Mouse (Mus musculus) midbrain, embryonic 11.5 days (tissue): Measurements from ENCODE around the gene Rhbdl2. TPM values are rescaled to one million over a fixed set of nuclear protein-coding genes. Genes with fewer than 3 reads are reported as not detected.

Source experiments
- ATAC-seq: fragments of 200-750 bp; cut with Nextera tagmentation; 2 replicates; pipeline ENCODE4 v1.8.0; 2017; ENCODE audit warnings: moderate TSS enrichment, moderate library complexity; ENCODE audit not compliant: low FRiP score
- DNase-seq: peaks from one replicate; pipeline ENCODE4 v3.0.0; 2015; ENCODE audit warnings: low spot score; ENCODE audit errors: missing footprints
- H3K27ac ChIP-seq: fragments of 300-500 bp; sonication (generic); 2 replicates; pipeline ENCODE4 v1.5.1; 2014; ENCODE audit warnings: low read depth, low read length
- H3K27me3 ChIP-seq: fragments of 300-500 bp; sonication (generic); 2 replicates; pipeline ENCODE4 v1.6.1; 2014; ENCODE audit warnings: mild to moderate bottlenecking, low read length, moderate library complexity, mixed read lengths; ENCODE audit not compliant: control insufficient read depth, insufficient read depth
- H3K36me3 ChIP-seq: fragments of 300-500 bp; sonication (generic); 2 replicates; pipeline ENCODE4 v1.6.1; 2014; ENCODE audit warnings: mild to moderate bottlenecking, low read length, moderate library complexity, mixed read lengths; ENCODE audit not compliant: control insufficient read depth, insufficient read depth
- H3K4me1 ChIP-seq: fragments of 300-500 bp; sonication (generic); 2 replicates; pipeline ENCODE4 v1.6.1; 2014; ENCODE audit warnings: low read length; ENCODE audit not compliant: control insufficient read depth, insufficient read depth
- H3K4me2 ChIP-seq: fragments of 300-500 bp; sonication (generic); 2 replicates; pipeline ENCODE4 v1.6.1; 2014; ENCODE audit warnings: mild to moderate bottlenecking, moderate library complexity
- H3K4me3 ChIP-seq: fragments of 300-500 bp; sonication (generic); 2 replicates; pipeline ENCODE4 v1.5.1; 2014; ENCODE audit warnings: low read depth, low read length
- H3K9ac ChIP-seq: fragments of 300-500 bp; sonication (generic); 2 replicates; pipeline ENCODE4 v1.6.1; 2014; ENCODE audit warnings: low read length
- H3K9me3 ChIP-seq: fragments of 300-500 bp; sonication (generic); 2 replicates; pipeline ENCODE4 v1.6.1; 2016; ENCODE audit warnings: low read length; ENCODE audit not compliant: control insufficient read depth
- WGBS: fragments of 180-500 bp; shearing (Covaris S2); extraction: QIAGEN DNeasy Blood & Tissue Kit; methylation state at CpG from one replicate; pipeline ENCODE4 v1.1.7; 2014; 5-methylcytosine and 5-hydroxymethylcytosine counted together
- polyA plus RNA-seq: library from polyadenylated mRNA; unstranded; fragments of >200 nt; fragmentation: Nextera tagmentation; extraction: Ambion mirVana; gene quantifications from 2 replicates; pipeline ENCODE4 v1.2.1, GENCODE M21; 2014

Gene Rhbdl2
- polyA plus RNA-seq, 1 experiment from 2014 or later = 0.30 TPM

DNA sequence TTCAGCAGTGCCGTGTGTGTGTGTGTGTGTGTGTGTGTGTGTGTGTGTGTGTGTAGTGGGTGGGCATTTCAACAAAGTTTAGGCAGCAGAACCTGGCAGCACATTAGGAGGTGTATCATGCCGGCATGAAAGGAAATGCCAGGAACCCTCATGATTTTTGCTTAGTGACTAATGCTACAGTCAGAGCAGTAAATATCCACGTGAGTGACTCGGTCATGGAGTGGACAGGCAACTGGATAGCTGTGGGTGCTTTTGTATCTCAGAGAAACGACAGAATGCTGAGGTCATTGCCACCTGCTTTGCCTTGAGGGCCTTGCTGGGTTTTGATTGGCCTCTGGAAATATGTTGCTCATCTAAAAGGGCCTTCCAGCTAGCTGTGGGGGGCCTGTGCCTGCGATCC lies 16.0 kb downstream of the Rhbdl2 start:
- no peaks in the 10 kb centered on the region for H3K4me1 ChIP-seq
- ATAC-seq = no peak
- 80% methylated on average over 6 of the region's 6 CpGs for WGBS
- no peak overlapping the region for H3K9ac ChIP-seq
- no peak overlapping the region for H3K4me3 ChIP-seq
- no peaks in the 10 kb centered on the region for H3K27me3 ChIP-seq
- no peaks in the 10 kb centered on the region for H3K36me3 ChIP-seq
- no peak overlapping the region for H3K4me2 ChIP-seq
- no peaks in the 10 kb centered on the region for H3K9me3 ChIP-seq
- DNase-seq = no peak
- no peak overlapping the region for H3K27ac ChIP-seq

DNA sequence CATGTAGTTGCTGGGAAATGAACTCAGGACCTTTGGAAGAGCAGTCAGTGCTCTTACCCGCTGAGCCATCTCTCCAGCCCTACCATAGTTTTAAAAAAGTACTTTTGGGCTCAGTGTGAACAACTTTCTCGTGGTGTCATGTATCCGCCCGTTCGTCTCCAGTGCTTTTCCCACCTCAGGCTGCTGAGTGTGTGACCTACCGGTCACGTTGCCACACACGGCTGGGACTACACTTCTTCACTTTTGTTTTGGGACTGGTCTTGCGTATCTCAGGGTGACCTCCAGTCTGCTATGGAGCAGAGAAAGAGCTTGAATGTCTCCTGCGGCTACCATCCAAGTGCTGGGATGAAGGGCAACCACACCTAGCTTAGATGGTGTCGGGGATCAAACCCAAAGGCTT lies 20.6 kb downstream of the Rhbdl2 start:
- no peak for ATAC-seq
- H3K9me3 ChIP-seq = no peaks in the 10 kb centered on the region
- no peaks in the 10 kb centered on the region for H3K4me1 ChIP-seq

GRCm38 (mm10) chr4:123810475-123811295 lies 23.0 kb downstream of the Rhbdl2 start:
- Histone ChIP-seq H3K4me3 (no peak overlapping the region), H3K36me3 (no peaks in the 10 kb centered on the region), H3K27me3 (no peaks in the 10 kb centered on the region), H3K27ac (no peak overlapping the region), H3K9ac (no peak overlapping the region), H3K4me1 (no peaks in the 10 kb centered on the region), H3K4me2 (no peak overlapping the region), H3K9me3 (no peaks in the 10 kb centered on the region)
- DNase-seq = no peak
- no peak for ATAC-seq
- 87% methylated on average over 12 of the region's 12 CpGs for whole genome bisulfite sequencing

More for the DNA sequence above, 20.6 kb downstream of the Rhbdl2 start:
- WGBS = 90% methylated on average over 11 of the region's 11 CpGs
- Histone ChIP-seq H3K4me3 (no peak overlapping the region), H3K36me3 (no peaks in the 10 kb centered on the region), H3K9ac (no peak overlapping the region), H3K27ac (no peak overlapping the region), H3K27me3 (no peaks in the 10 kb centered on the region), H3K4me2 (no peak overlapping the region)
- no peak for DNase-seq

DNA sequence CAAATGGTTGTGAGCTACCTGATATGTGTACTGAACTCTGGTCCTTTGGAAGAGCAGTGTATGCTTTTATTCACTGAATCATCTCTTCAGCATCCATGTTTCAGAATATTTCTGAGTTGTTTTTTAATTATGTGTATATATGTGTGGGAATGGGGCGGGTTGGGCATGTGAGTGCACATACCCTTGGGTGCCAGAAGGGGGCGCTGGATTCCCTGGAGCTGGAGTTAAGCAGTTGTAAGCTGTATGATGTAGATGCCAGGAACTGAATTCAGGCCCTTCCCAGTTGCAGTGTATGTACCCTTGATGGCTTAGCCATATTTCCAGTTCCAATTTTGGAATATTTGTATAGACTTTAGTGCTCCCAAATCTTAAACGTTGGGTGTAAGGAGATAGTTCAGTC lies 24.9 kb downstream of the Rhbdl2 start:
- no peak for DNase-seq
- no peak overlapping the region for H3K4me3 ChIP-seq
- H3K4me1 ChIP-seq = no peaks in the 10 kb centered on the region
- H3K27ac ChIP-seq = no peak overlapping the region
- H3K9ac ChIP-seq = no peak overlapping the region
- no peaks in the 10 kb centered on the region for H3K36me3 ChIP-seq
- no peaks in the 10 kb centered on the region for H3K27me3 ChIP-seq
- no peak overlapping the region for H3K4me2 ChIP-seq
- no peak for ATAC-seq
- 75% methylated on average over 3 of the region's 3 CpGs for WGBS
- H3K9me3 ChIP-seq = no peaks in the 10 kb centered on the region

DNA sequence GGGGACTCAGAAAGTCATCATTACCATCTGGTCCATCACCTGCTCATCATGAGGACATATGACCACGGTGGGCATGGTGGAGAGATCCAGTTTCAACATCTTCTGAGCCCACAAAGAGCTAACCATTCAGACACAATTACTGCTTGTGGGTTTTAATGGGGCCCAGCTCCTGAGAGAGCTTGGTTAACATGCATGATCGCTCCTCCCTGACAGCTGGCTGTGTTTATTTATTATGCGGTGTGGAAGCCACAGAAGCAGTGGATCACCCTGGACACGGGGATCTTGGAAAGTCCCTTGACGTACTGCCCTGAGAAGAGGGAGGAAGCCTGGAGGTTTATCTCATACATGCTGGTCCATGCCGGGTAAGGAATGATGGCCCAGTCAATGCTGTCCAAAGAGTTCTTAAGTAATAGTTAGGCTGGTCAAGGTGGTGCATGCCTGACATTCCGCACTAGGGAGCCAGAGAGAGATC lies 26.4 kb downstream of the Rhbdl2 start:
- Histone ChIP-seq H3K4me2 (no peak overlapping the region), H3K36me3 (no peaks in the 10 kb centered on the region), H3K4me3 (no peak overlapping the region), H3K27me3 (no peaks in the 10 kb centered on the region), H3K9me3 (no peaks in the 10 kb centered on the region), H3K9ac (no peak overlapping the region), H3K27ac (no peak overlapping the region), H3K4me1 (no peaks in the 10 kb centered on the region)
- no peak for ATAC-seq
- no peak for DNase-seq
- 55% methylated on average over 7 of the region's 7 CpGs for WGBS

DNA sequence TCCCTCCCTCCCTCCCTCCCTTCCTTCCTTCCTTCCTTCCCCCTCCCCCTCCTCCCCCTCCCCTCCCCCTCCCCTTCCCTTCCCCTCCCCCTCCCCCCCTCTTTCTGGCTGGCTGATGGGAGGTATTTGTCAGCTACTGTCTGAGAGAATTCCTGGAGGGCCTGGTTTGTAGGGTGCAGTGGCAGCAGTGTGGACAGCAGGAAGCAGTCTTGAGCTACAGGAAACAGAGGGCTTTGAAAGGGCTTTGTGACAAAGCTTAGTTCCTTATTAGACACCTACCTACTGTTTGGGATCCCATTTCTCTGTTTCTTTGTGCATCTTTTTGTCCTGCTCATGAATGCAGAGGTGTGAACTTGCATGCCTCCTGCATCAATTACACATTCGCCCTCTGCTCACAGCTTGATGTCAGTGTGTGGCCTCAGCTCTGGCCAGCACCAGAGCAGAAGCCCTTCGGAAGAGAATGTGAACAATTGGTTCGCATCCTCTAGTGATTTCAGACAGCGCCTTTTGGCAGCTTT lies 31.5 kb downstream of the Rhbdl2 start:
- DNase-seq (peak; percentile 91), ATAC-seq (no peak)
- H3K4me1 ChIP-seq = no peaks in the 10 kb centered on the region
- no peaks in the 10 kb centered on the region for H3K9me3 ChIP-seq
- 44% methylated on average over 4 of the region's 4 CpGs for WGBS
- no peak overlapping the region for H3K4me3 ChIP-seq
- H3K27ac ChIP-seq = no peak overlapping the region
- H3K27me3 ChIP-seq = no peaks in the 10 kb centered on the region
- no peak overlapping the region for H3K4me2 ChIP-seq
- H3K9ac ChIP-seq = no peak overlapping the region
- no peaks in the 10 kb centered on the region for H3K36me3 ChIP-seq

- no peak overlapping the region for H3K4me3 ChIP-seq
- no peak for ATAC-seq
- 78% methylated on average over 8 of the region's 8 CpGs for WGBS
Measured at GRCm38 (mm10) chr4:123842126-123842525, 54.5 kb downstream of the Rhbdl2 start.

DNA sequence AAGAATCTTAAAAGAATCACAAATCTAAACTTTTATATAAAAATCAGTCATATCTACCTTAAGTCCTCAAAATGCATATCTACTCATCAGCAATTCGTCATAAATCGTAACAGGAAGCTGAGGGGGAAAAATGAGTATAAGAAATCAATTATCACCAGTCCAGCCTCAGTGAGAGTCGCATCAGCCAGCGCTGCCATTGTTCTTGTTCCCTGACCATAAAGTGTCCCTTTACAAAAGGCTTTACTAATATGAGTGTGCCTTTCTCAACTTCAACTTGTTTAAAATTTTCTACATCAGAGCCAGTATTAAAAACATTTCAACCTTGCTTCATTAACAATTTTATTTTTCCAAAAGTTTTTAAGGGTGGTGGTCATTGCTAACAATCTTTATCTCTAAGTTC lies 69.2 kb downstream of the Rhbdl2 start:
- Histone ChIP-seq H3K4me3 (no peak overlapping the region), H3K4me2 (no peak overlapping the region), H3K27me3 (no peaks in the 10 kb centered on the region), H3K4me1 (no peaks in the 10 kb centered on the region), H3K9me3 (no peaks in the 10 kb centered on the region), H3K27ac (no peak overlapping the region), H3K36me3 (no peaks in the 10 kb centered on the region), H3K9ac (no peak overlapping the region)
- DNase-seq (no peak), ATAC-seq (no peak)
- WGBS = 69% methylated on average over 4 of the region's 4 CpGs

More at GRCm38 (mm10) chr4:123842126-123842525, 54.5 kb downstream of the Rhbdl2 start:
- H3K4me1 ChIP-seq = no peaks in the 10 kb centered on the region
- no peak overlapping the region for H3K9ac ChIP-seq
- no peaks in the 10 kb centered on the region for H3K9me3 ChIP-seq
- H3K36me3 ChIP-seq = no peaks in the 10 kb centered on the region
- no peaks in the 10 kb centered on the region for H3K27me3 ChIP-seq
- no peak overlapping the region for H3K27ac ChIP-seq
- no peak overlapping the region for H3K4me2 ChIP-seq
- DNase-seq = no peak

DNA sequence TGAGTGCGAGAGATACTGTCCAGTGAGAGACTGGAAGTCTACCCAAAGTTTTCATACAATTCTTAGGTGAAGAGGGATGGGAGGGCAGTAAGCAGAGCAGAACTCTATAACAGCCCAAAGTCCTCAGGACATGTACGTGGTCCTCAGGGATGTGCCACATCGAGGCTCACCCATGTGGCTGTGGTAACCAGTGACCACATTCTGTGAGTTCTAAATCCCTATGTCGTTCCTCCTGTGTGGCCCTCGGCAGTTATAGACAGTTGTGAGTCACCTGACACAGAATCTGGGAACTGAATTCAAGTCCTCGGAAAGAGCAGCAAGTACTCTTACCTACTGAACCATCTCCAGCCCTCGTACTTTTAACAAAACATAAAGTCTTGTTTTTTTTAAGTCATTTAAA lies 70.4 kb downstream of the Rhbdl2 start:
- DNase-seq = no peak
- 85% methylated on average over 7 of the region's 7 CpGs for WGBS
- Histone ChIP-seq H3K4me3 (no peak overlapping the region), H3K9me3 (no peaks in the 10 kb centered on the region), H3K4me2 (no peak overlapping the region), H3K4me1 (no peaks in the 10 kb centered on the region), H3K27ac (no peak overlapping the region), H3K27me3 (no peaks in the 10 kb centered on the region), H3K9ac (no peak overlapping the region), H3K36me3 (no peaks in the 10 kb centered on the region)
- ATAC-seq = no peak
